Mouse (Mus musculus) B cell, adult (primary cell): Measurements from ENCODE around the gene Grik3. TPM values are rescaled to one million over a fixed set of nuclear protein-coding genes. Genes with fewer than 3 reads are reported as not detected.

Experiments
- total RNA-seq: library from RNA; stranded (reverse); gene quantifications from 4 replicates; pipeline ENCODE4 v1.2.4, GENCODE M21; 2023; ENCODE audit not compliant: inconsistent age

Grik3 gene
- not detected in 4 replicates for total RNA-seq

DNA sequence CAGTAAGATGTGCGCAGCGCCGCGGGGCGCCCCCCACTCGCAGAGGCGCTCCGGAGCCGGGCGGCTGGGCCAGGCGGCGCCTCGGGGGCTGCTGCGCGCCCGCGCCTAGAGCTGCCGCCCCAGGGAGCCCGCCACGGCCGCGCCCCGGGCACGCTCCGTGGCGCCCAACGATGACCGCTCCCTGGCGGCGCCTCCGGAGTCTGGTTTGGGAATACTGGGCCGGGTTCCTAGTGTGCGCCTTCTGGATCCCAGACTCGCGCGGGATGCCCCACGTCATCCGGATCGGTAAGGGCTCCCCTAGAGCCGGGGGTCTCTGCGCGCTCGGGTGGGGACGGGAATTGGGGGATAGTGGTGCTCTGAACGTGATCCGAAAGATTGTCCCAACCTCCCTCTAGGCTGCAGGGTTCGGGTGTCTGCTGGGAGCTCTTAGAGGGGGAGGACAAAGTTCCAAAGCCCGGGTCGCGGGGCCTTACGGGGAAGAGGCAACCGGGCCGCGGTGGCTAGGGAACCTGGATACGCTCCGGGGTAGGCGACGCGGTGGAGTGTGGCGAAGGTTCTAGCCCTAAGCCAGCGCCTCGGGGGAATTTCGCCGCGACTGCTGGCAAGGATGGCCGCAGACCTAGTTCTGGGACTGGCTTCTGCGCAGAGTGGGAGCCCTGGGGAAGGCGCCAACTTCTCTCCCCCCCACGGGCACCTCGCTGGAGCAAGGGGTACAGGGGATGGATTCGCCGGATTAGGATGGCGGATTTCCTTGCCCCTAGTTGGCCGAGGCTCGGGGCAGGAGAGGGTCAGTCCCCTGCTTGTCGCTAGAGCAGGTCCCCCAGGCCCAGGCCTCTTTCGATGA lies at the start of gene Grik3:
Gene Grik3, plus strand, starts transcription at position 40 of the 844 bp plus-strand sequence.

